Mouse (Mus musculus): ENCODE data around the gene Hsd3b4.
"Not testable (repeated sequence)": the region's sequence is repeated elsewhere in the genome, so short reads cannot be mapped to it uniquely, and the experiment has no call there.

GRCm38 (mm10) chr3:98494184-98494583, 16.1 kb downstream of the Hsd3b4 start:
- TF ChIP-seq CTCF (IDR thresholded peaks at IDR 0.05; ENCODE audit: borderline replicate concordance, control insufficient read depth, extremely low read depth, insufficient read depth, low read length, poor library complexity); POLR2A (IDR thresholded peaks at IDR 0.05; ENCODE audit: control insufficient read depth, extremely low read depth, insufficient read depth, low read length, poor library complexity): not testable (repeated sequence)
